Mouse (Mus musculus) layer of hippocampus, adult 2 months (tissue): ENCODE results near the gene Col25a1. TPM values are rescaled to one million over a fixed set of nuclear protein-coding genes. Genes with fewer than 3 reads are reported as not detected.
A peak's percentile ranks its signal among the peaks of the same experiment; 100 is the strongest.

Experiments
- DNase-seq, 2 experiments: peaks; one replicate each; pipeline ENCODE4 v3.0.0; 2022; ENCODE audit warnings: low spot score in 2 of 2
- H3K27ac ChIP-seq: fragments of 200-600 bp; 2 replicates; pipeline ENCODE4 v1.8.1; 2022
- H3K4me3 ChIP-seq: fragments of 200-600 bp; 2 replicates; pipeline ENCODE4 v1.8.1; 2022; ENCODE audit warnings: mild to moderate bottlenecking
- CTCF ChIP-seq: fragments of 200-600 bp; conservative IDR thresholded peaks from 2 replicates; pipeline ENCODE4 v1.8.1; 2022; ENCODE audit warnings: antibody characterized with exemption, mild to moderate bottlenecking, moderate library complexity
- total RNA-seq, 2 experiments: library from RNA; stranded (reverse); gene quantifications; 2 replicates each; pipeline ENCODE4 v1.2.3; 2021

Col25a1 gene
- total RNA-seq, 2 experiments from 2014 or later = 75.1 to 77.8 TPM

DNA sequence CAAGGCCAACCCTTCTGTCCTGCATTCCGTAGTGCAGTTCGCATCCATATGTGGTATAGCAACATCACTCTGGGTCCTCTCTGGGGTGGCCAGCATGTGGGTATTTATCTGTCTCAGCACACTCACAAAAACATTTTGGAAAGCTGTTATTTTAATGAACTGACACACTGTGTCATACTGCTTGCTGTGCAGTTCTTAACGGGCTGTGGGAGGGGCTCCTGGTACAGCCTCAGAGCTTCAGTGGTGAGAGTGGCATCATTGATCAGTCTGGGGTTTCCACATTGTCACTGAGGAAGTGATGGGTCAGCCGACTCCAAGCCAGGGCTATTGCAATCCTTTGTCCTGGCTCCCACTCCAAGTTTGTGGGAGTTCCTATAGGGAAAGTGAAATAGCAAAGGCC lies 255.9 kb downstream of the Col25a1 start:
- no peak for DNase-seq
- Histone ChIP-seq H3K27ac (no peak overlapping the region), H3K4me3 (no peak overlapping the region)
- TF ChIP-seq CTCF = no peak

DNA sequence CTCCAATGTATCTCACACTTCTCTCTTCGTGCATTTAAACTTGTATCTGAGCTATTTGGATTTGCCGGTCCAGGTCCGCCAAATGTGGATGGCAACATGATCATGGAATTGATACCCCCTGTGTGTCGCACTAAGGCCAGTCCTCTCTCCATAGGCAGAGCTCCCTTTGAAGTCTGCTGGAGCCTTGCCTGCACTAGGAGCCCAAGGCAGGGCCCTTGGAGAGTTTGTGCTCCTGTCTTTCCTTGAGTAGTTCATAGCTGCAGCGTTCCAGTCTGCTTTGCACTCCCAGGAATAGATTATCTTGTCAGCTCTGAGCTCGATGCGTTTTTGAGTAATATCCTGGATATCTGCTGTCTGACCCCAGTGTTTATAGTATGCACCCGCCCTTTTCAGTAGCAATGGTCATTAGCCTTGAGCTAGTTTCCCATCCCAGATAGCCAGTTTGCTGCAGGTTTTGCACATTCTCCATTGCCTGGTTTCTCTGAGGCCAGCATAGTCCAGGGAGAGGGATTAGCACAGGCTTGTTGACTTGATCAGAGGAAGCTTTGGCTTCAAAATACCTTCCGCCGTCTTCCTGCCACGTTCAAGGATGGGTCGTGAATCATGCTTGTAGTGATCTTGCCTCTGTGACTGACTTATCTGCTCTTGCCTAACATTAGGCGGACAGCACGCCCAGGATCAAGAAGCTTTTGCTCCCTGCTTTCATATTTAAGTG lies 258.1 kb downstream of the Col25a1 start:
- Histone ChIP-seq H3K4me3 (no peak overlapping the region), H3K27ac (no peak overlapping the region)
- no peak for TF ChIP-seq CTCF
- DNase-seq = no peak

DNA sequence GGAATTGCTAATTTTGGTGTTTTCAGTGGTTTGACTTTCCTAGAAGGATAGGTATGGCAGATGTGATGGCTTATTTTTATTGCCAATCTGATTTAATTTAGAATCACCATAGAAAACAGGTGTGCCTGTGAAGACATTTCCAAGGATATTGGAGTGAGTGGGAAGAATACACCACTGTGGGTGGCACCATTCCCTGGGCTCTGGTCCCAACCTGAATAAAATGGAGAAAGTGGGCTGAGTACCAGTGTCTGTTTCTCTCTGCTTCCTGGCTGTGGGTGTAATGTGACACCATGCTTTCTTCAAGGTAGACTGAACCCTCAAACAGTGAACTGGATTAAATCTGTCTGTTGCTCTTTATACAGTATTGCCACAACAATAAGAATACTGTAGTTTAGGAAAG lies 265.3 kb downstream of the Col25a1 start:
- peak in 1 of 2 experiments; percentile 10 for DNase-seq
- no peak for TF ChIP-seq CTCF
- Histone ChIP-seq H3K27ac (no peak overlapping the region), H3K4me3 (no peak overlapping the region)

DNA sequence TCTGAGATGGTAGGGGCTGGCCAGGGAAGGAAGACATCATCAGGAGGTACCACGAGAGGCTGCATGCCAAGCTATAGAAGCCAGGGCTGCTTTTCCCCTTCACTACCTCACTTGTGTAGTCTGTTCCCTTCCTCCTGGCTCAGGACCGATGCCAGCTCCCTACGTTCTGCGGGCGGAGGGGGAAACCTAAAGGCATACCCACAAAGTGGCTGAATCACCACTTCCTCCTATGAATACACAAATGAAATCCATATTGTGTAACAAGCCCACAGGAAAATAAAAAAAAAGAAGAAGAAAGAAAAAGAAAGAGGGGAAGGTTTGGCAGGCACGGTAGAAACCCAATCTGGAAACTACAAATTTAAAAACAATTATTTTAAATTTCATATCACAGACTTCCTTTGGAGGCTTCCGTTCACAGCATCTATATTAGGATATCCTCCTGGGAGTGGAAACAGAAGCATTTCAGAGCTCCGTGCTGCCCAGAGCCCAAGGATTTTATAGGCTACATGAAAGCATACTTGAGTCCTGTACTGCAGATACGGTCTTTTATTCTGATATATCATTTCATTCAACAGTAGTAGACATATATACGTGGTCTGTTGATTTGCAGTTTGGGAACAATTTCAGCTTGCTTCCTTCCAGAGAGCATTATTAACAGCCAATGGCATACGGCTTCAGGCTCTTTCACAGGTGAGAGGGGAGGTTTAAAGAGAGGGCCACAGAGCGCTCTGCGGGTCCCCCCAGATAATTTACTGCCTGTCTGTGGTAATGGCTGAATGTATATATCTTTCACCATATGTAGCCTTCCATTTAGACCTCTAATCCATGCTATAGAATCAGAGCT lies 269.6 kb downstream of the Col25a1 start:
- TF ChIP-seq CTCF = no peak
- Histone ChIP-seq H3K27ac (peak overlapping the region; percentile 56), H3K4me3 (peak overlapping the region; percentile 35)
- DNase-seq = peak; percentile 53 to 68

DNA sequence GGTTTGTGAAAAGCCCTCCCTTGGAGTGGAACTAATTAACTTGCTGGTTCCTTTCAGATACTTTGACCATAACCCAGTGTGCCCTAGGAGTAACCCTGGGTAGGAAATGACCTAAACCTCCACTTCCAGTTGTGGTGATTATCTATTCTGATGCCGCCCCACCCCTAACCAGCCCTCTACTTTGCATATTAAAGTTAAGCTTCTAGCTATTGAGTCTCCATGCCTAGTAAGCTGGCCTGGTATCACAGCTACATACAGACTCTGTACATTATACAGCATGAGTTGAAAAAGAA lies 270.2 kb downstream of the Col25a1 start:
- DNase-seq = no peak
- no peak for TF ChIP-seq CTCF
- peak overlapping the region; percentile 56 for H3K27ac ChIP-seq
- H3K4me3 ChIP-seq = no peak overlapping the region

DNA sequence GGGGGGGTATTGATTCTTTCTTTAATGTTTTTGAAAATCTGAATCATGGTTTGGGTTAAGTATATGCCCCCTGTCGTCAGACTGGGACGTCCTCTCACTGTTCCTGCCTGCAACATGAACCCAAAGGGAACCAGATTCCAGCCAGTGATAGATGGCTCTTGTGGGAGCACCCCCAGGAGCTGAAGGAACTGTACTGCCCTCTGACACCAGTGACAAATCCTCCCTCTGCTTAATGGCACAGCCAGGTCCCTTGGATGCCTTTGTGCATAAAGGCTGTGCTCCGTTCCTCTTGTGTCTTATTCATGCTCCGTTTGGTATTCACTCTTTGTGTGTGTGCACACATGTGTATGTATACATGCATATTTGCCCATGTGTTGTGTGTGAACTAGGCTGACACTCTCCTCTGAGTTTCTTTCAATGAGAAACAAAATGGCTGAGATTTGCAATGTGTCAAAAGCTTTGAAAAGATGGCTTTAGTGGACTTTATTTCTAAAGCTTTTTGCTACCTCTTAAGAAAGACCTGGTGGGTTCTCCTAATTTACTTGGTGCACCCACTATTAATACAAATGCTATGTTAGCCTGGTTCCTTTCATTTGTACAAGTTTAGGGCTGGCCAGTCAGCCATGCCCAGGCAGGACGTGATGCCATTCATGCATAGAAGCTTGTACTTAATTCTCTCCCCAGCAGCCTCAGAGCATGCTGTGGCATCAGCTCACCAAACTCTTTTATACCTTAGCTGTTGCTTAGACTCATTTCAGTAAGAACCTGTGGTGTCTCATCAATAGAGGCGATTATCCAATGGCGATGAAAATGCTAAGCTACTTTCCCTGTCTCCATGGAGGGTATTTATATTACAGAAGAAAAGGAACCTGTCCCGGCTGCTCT lies 273.5 kb downstream of the Col25a1 start:
- Histone ChIP-seq H3K27ac (no peak overlapping the region), H3K4me3 (no peak overlapping the region)
- no peak for DNase-seq
- no peak for TF ChIP-seq CTCF

DNA sequence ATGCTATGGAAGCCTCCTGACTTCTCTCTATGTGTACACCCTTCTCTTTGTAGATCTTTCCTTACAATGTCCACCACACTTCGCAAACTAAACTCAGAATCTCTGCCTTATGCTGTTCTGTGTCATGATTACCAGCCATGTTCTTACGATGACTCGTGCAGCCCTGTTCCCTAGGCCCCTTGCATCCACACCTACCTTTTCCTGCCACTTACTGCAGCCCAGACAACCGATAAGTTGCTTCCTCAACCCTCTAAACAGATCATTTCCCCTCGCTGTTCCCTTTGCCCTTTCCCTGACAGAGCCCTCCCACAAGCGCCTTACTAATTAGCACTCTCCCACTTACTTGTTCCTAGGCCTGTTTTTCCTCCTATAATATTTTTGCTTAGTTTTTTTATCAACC lies 275.9 kb downstream of the Col25a1 start:
- DNase-seq = no peak
- no peak for TF ChIP-seq CTCF

DNA sequence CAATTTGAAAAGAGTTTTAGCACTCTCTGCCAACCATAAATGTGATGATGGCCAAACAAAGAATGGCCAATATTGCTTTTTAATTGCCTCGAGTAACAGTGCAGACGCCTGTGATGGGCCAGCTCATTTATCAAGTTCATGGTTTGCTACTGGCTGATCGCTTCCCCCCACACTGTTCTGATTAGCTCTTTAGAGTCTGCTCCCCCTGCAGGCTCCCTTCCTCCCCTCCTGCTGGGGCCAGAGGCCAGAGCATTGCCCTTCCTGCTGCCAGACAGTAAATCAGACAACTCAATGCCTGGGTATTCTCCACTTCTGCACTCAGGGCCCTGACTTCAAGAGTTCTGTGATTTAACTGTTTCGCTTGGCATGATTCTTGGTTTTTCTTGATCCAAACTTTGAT lies 281.9 kb downstream of the Col25a1 start:
- Histone ChIP-seq H3K27ac (no peak overlapping the region), H3K4me3 (no peak overlapping the region)
- 0 out of 2 replicates have a peak, but pooled peaks have one; percentile 3 for TF ChIP-seq CTCF
- DNase-seq = no peak

More for the DNA sequence above, 275.9 kb downstream of the Col25a1 start:
- H3K4me3 ChIP-seq = no peak overlapping the region
- H3K27ac ChIP-seq = peak overlapping the region; percentile 33; the same call in 1 of the 2 replicates

DNA sequence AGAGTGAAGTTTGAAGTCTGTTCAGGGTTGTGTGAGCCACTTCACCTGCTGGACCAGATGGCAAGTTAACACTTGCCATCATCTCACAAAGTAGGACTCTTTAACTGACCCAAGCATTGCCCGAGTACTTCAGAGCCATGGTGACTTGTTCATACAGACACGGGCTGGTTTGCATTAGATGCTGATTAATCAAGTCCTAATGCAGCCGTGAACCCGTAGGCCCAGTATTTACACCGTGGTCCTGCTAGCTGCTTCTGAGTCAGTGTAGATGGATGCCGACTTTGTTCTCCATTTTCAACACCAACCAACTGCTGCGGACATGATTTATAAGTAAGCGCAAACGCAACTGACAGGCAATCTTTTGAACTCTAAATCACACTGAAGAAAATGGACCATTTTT lies 287.6 kb downstream of the Col25a1 start:
- no peak overlapping the region for H3K27ac ChIP-seq
- no peak overlapping the region for H3K4me3 ChIP-seq
- no peak for TF ChIP-seq CTCF
- DNase-seq = no peak

DNA sequence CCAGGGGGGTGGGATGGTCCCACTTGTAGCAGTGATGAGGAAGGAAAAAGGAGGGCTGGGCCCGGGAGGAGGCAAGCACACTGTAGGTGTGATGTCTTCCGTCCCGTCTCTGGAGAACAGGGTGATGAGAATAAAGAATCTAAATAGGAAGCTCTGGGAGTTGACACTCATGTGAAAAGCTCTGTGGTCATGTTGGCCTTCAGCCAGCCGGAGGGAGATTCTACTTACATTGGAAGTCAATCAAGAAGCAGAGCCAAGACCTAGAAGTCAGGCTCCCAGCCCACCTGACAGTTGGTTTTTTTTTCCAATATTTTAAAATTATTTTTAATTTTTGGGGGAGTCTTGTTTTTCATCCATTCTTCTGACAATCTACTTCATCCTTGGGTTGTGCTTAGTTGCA lies 297.5 kb downstream of the Col25a1 start:
- Histone ChIP-seq H3K4me3 (no peak overlapping the region), H3K27ac (no peak overlapping the region)
- no peak for DNase-seq
- no peak for TF ChIP-seq CTCF

DNA sequence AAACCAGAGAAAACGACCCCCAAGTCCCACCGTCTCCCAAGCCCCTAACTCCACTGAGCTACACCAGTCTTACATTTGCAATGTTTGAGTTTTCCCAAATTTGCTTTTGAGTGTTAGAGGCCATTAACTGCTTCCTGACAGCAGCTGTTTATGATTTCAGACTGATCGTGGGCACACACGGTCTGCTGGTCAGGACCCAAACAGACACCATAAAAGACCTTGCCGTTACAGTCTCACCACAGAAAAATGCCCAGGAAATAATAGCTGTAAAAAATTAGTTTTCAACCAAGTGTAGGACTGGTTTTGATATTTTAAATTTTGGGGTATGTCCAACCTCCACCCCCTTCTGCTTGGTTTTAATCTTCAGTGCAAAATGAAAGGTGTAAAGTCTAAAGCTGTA lies 298.8 kb downstream of the Col25a1 start:
- no peak for DNase-seq
- H3K4me3 ChIP-seq = no peak overlapping the region
- H3K27ac ChIP-seq = no peak overlapping the region
- TF ChIP-seq CTCF = no peak

DNA sequence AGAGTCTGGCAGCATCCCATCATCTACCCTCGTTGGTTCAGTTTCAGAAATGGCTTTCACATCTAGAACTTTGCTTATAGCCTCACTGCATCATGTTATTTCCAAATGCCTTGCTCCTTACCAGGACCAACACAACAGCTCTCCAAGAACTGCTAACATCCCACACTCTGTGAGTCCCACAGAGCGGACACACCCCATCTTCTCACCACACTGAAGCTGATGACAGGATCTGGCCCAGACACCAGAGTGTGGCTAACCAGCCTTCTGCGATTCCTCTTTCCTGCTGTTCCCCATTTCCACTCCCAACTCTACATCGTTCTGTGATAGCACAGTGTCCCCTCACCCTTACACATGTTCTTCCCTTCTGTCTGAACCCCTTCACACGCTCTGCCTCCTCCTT lies 301.5 kb downstream of the Col25a1 start:
- no peak overlapping the region for H3K27ac ChIP-seq
- no peak for DNase-seq
- H3K4me3 ChIP-seq = no peak overlapping the region
- no peak for TF ChIP-seq CTCF

DNA sequence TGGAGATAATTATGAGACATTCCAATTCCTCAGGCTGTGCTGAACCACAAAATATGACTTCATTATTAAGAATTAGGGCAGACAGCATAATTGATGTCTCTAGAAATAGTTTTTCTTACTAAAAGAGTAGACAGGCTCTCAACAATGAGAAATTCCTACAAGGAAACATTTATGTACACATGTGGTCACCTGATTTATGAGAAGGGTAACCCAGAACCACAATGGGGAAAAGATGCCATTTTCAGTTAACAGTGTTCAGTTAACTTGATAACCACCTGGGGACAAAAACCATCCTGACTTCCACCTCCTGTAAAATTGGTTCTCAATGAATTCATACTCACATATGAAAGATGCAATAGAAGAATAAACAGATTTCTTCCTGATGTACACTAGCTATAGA lies 305.7 kb downstream of the Col25a1 start:
- Histone ChIP-seq H3K27ac (no peak overlapping the region), H3K4me3 (no peak overlapping the region)
- no peak for DNase-seq
- TF ChIP-seq CTCF = no peak
